Mouse (Mus musculus) E14TG2a.4 (cell line): ENCODE data around the gene Ube2c.

Experiments used
- CTCF ChIP-seq: conservative IDR thresholded peaks from 2 replicates; pipeline ENCODE4 v1.5.1; 2014; ENCODE audit warnings: low read length
- NANOG ChIP-seq: IDR thresholded peaks from 2 replicates; pipeline ENCODE4 v1.6.1; 2014; ENCODE audit warnings: borderline replicate concordance, low read length, mixed read lengths

GRCm38 (mm10) chr2:164827146-164827850 lies 57.6 kb downstream of the Ube2c start:
- TF ChIP-seq CTCF (no peak), NANOG (no peak)
